Mouse (Mus musculus) lung, postnatal 25 days (tissue): ENCODE data around the gene Pcbp4.

Experiments
- DNase-seq: peaks from one replicate; pipeline ENCODE4 v3.0.0; 2022; ENCODE audit warnings: low spot score

The Pcbp4 gene

DNA sequence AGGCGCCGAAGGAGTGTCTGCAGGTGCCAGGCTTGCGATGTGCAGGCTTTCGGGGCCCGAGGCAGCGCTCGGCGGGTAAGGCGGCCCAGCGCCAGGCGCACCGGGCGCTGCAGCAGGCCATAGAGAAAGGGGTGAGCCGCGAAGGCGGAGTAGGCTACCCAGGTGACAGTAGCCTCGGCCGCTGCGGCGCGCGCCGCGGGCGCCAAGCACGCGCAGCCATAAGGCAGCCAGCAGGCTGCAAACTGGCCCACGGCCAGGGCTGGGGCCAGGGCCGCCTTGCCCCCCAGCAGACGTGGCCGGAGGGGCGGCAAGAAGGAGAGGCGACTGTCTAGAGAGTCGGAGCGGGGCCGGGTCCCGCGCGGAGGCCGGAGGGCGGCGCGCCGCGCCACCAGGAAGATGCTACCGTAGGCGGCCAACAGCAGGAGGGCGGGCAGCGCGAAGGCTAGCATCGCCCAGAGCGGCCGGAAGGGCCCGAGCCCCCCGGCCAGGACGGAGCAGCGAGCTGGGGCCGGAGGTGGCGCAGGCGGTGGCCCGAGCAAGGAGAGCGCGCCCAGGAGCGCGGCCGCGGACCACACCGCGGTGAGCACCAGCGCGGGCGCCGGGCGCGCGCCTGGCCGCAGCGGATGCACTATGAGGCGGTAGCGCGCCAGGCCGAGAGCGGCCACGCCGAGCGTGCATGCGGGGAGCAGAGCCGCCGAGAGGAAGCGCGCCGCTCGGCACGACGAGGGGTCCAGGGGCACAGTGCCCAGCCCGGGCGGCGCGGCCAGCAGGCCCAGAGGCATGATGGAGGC is 11.9 kb downstream of the Pcbp4 start:
- no peak for DNase-seq

DNA sequence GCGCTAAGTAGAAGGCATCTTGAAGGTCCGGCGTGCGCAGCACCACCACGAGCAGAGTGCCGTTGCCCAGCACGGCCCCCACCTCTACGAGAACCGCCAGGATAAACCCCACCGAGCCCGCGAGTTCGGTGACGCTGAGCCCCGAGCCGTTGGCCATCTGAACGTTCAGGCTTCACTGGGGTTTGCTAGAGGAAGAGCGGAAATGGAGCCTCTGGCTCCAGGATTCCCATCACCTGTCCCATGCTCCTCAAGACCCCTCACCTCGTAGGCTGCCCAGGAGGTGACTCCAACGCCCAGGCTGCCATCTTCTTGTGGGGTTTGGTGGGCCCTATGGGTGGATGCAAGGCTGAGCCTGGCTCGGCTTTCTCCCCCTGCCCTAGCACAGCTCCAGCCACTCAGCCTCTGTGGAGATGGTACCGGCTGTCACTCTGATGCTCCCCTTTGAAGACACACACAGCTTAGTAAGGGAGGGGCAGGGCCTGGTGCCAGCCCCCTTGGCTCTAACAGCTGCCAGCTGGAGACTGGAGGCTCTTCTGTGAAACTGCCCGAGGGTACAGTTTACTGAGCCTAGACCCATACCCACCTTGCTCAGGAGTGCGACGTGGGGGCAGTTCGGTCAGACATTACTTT is 12.6 kb downstream of the Pcbp4 start, which contains the start of gene Gpr62:
Gene Gpr62 (minus strand): TSS at position 368 of the 630 bp plus-strand sequence.
- DNase-seq = no peak

GRCm38 (mm10) chr9:106466721-106467120 is 13.6 kb downstream of the Pcbp4 start:
- no peak for DNase-seq

- DNase-seq = no peak
These were observed 14.7 kb downstream of the Pcbp4 start for GRCm38 (mm10) chr9:106467746-106468145.

- no peak for DNase-seq
These were observed 16.2 kb downstream of the Pcbp4 start for GRCm38 (mm10) chr9:106469317-106469716.

- no peak for DNase-seq
These were observed 16.7 kb downstream of the Pcbp4 start for GRCm38 (mm10) chr9:106469776-106470175.

DNA sequence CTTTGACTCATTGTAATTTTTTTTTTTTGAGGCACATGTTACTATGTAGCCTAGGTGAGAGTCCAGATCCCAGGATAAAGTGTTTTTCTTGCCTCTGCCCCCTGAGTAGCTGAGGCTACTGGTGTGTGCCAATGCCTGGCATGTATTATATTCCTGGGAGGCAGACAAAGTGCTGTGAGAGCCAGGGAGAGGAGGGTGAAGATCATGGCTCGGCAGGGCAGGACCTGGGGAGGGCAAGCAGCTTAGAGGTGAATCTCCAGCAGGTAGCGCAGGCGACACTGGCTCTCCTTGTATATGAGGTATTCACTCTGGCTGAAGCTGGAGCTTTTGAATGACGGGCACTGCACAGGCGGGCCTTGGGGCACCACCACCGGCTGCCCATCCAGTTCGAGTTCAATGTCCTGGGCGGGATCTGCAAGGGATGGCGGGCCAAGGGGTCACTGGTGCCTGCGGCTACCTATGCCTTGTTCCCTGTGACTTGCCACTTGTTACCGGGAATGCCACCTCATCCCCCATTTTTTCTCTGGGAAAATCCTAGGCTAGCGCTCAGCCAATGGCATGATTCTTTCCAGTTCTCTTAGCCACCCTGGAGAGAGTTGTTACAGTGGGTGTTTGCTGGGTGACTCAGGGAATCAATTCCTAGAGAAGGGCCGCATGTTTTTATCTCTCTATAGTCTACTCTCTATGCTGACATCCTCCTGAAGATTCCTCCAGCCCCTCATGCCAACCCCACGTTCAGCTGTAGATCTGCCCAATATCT is 18.1 kb downstream of the Pcbp4 start:
- no peak for DNase-seq

GRCm38 (mm10) chr9:106471892-106472291 is 18.8 kb downstream of the Pcbp4 start:
- peak; percentile 57 for DNase-seq

DNA sequence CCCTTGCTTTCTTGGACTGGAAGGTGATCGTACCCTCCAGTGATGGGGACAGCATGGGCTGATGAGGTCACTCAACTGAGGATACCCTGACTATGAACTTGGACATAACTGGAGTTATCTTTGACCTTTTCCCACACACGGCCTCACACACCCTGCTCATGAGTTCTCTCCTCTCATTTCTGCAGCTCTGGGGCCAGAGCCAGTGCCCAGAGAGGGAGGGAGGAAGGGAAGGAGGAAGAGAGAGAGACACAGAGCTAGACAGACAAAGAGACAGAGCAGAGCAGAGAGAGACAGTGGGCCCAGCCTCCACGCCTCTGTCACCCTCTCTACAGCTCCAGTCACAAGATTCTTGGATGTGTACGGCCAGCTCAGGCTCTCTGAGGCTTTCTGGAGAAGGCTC is 19.2 kb downstream of the Pcbp4 start:
- DNase-seq = no peak

DNA sequence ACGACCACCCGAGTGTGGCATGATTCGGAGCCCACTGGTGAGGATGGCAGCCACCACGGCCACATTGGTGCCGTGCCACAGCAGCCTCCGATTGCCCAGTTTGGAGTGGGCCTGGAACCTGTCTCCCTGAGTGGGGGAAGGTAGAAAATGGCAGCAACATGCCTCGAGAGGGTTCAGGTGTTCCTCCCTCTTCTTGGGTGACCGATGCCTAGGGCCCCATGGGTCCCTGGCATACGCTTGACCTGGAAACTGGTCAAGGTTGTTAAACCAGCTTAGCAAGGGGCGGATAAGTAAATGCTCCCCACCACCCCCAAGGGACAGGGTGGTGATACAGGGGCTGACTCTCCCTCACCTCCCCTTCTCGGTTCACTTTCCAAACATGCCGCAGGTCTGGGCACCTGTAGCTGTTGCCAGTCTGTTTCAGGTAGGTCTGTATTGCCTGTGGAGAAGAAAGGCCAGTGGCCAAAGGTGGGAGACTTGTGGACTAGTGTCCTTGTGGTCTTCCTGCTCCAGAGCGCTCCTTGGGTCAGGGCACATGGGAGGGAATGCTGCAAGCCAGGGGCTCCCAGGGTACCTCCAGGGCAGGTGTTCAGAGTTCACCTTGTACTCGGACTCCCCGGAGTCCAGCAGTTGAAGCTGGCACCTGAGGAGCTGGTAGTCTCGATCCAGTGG is 20.1 kb downstream of the Pcbp4 start:
- no peak for DNase-seq

DNA sequence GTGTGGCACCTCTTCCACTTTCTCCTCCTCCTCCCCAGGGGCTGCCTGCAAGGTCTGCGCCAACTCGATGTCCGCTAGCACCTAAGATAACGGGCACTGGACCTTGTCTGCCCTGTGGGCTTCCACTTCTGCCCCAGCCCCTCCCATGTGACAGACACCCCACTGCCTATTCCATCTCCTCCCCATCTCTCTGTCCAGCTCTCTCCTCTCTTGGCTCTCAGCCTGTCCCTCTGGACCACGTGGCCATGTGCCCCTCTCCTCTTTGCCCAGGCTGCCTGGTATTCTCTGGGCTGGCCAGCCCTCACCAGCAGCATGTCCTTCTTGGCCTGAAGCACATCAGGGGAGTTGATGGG is 20.6 kb downstream of the Pcbp4 start:
- no peak for DNase-seq

DNA sequence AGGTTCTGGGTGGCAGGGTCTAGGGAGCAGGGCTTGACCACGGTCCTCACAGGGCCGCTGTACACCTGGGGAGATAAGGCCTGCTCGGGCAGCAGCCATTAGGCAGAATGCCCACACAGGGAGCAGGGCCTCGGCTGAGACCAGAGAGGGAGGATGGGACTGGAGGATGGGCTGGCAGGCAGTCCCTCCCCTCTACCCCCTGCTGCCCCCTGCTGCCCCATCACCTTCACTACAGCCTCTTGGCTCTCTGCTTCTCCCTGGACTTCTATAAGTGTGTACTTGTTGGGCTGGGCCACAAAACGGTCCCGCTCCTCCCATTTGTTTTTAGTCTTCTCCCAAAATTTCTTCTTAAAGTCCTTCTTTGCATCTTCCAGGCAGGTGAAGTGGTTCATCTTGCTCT is 21.4 kb downstream of the Pcbp4 start:
- peak; percentile 68 for DNase-seq

DNA sequence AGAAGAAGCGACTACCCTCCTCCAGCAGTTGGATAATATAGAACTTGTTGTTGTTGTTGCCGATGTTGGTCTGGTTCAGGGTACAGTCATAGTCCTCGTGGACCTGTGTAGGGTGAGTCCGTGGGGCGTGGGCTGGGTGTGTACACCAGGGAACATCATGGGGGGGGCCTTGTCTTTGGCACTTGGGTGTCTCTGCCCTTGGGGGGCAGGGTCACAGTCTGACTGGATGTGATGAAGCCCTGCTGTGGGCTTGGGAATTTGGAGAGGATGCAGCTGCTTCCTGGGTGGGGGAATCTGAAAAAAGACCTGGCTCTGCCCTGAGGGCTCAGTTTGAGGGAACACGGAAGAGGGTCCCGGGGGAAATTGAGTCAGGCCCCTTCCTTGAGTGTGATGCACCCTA is 22.0 kb downstream of the Pcbp4 start:
- peak; percentile 24 for DNase-seq

DNA sequence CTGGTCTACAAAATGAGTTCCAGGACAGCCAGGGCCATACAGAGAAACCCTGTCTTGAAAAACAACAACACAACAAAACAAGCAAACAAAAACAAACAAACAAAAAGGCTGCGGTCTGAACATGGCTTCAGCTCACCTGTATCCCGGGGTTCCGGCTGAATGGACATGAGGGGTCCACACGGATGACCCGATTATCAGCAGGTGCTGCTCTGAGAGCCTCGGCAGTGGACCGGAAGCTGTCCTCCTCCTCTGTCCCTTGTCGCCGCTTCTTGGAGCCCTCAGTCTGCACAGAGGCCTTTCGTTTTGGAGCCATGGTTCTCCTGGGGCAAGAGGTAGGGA is 22.5 kb downstream of the Pcbp4 start, which contains the start of gene Rrp9:
Gene Rrp9 (plus strand): TSS at position 301 of the 339 bp plus-strand sequence.
- no peak for DNase-seq

- DNase-seq = peak; percentile 85
These were observed 23.2 kb downstream of the Pcbp4 start for GRCm38 (mm10) chr9:106476002-106476923.

GRCm38 (mm10) chr9:106476924-106477484 is 23.9 kb downstream of the Pcbp4 start, which contains the start of gene Parp3:
TSS of gene Parp3 (minus strand) at chr9:106476949.
- peak; percentile 100 for DNase-seq

DNA sequence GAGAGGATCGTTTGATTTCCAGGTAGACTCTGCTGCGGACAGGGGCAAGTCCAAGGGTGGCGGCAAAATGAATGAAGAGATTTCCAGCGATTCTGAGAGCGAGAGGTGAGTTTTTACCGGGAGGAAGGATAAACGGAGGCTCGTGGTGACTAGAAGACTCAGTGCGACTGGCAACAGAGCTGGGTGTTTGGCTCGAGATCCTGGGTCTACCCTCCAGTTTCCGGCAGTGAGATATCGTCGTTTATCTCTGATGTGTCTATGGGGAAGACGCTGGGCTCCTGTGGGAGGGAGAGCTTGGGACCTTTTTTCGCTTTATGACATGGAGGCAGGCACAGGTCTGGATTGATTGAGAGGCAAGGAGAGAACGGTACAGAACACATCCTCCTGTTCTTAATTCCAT is 24.6 kb downstream of the Pcbp4 start:
- no peak for DNase-seq

- DNase-seq = no peak
These were observed 25.0 kb downstream of the Pcbp4 start for GRCm38 (mm10) chr9:106478101-106478500.

- no peak for DNase-seq
These were observed 27.4 kb downstream of the Pcbp4 start for GRCm38 (mm10) chr9:106480541-106480940.

DNA sequence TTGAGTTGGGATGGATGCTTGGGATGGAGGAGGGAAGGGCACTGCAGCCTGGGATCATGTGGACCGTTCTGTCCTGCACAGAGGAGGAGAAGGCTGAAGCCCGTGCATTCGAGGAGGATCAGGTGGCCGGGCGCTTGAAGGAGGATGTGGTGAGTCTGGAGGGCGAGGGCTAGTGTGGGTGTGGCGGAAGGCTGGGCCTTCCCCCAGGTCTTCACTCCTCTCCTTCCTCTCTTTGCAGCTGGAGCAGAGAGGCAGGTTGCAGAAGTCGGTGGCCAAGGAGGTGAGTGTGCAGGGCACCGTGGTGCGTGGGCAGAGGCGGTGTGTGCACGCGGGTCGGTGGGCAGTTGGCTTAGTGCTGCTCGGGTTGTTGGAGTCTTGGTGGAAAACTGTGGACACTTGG is 28.0 kb downstream of the Pcbp4 start:
- DNase-seq = no peak

DNA sequence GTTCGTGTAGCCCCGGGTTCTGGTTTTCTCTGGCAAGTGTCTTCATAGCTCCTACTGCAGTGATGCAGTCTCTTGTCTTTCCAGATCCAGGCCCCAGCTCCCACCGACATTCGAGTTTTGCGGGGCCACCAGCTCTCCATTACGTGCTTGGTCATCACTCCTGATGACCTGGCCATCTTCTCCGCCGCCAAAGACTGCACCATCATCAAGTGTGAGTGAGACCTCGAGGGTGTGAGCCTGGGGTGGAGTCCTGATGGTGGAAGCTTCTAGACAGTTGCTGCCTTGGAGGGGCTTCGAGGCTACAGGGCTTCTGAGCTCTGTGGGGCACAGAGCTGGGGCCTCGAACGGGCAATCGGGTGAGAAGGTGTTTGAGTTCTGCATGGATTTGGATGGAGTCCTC is 28.6 kb downstream of the Pcbp4 start:
- DNase-seq = no peak
